Mouse (Mus musculus) stomach, postnatal 0 days (tissue): ENCODE results near the gene Mlh3.

Experiments used
- CTCF ChIP-seq: IDR thresholded peaks from 2 replicates; pipeline ENCODE4 v1.5.1; 2016; ENCODE audit warnings: antibody characterized with exemption, low read depth, mild to moderate bottlenecking, moderate library complexity
- EP300 ChIP-seq: optimal IDR thresholded peaks from 2 replicates; pipeline ENCODE3; 2016; ENCODE audit warnings: antibody characterized with exemption

DNA sequence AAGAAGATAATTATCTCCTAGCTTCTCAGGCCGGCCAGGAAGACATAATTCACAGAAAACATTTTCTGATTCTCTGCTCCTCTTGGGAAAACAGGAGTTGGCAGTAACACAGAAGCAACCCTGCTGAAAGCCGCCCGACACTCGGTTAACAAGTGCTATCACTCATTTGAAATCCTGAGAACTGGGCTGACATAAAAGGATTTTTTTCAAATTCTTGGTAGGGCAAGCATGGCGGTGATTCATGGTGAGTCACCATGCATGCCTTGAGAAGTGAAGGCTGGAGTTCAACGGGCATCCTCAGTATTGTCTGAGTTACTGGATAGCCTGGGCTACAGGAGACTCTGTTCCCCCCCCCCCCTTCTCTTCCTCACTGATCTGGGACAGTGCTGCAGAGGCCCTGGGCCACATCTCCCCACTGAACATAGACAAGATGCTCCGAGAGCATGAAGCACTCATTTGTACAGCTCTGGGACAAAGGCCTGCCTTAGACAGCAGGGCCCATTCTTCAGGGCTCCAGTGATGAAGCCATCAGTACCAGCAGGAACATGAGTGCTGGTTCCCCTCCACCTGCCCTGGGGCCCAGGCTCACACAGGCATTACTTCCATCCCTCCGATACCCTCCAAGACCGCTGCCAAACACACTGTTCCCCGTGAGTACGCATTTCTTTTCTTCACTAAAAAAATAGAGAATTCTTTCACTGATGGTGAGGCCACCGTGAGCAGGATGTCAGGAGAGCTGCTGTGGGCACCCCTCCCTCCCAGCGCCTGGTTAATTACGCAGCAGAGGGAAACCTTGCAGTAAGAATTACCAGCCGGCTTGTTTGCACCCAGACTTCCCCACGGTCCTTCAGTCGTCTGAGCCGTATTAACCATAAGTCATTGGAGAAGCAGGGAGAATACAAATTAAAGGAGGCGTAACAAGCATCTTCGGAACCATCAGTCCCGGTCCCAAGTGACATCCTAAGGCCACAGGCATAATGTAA is 36.7 kb downstream of the Mlh3 start:
- TF ChIP-seq EP300 (no peak), CTCF (no peak)
